Mouse (Mus musculus): ENCODE measurements around the gene Zeb2. TPM values are rescaled to one million over a fixed set of nuclear protein-coding genes. Genes with fewer than 3 reads are reported as not detected.

The Zeb2 gene
- polyA plus RNA-seq, 1 experiment, result 3.2 TPM

DNA sequence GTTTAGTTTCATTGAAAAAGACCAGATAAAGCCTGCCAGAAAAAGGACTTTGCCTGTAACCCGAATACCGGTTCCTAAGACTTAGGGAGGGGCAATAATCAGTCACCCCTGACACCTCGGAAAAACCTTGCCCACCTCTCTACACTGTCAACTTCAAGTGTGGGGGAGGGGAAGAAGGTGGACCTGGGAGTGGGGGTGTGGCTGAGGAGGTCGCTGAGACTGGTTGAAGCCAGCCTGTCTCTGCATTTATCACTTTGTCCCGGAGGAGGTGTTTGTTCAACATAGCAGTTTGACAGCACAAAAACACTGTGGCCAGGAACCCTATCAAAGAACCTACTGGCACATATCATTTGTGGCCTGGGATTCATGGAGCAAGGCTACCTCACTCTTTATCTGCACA lies 19.2 kb downstream of the Zeb2 start:
- Histone ChIP-seq H3K4me1 (ENCODE audit: control insufficient read depth, insufficient read depth, low read length) (peaks cover 2% of the 10 kb centered on the region), H3K36me3 (ENCODE audit: control insufficient read depth, insufficient read depth, low read length) (no peaks in the 10 kb centered on the region), H3K27ac (ENCODE audit: control insufficient read depth, insufficient read depth, low read depth, low read length) (no peak overlapping the region), H3K27me3 (ENCODE audit: control insufficient read depth, insufficient read depth, low read length) (no peaks in the 10 kb centered on the region), H3K4me3 (ENCODE audit: control insufficient read depth, low read depth, low read length) (no peak overlapping the region)
- TF ChIP-seq CTCF (IDR thresholded peaks at IDR 0.05; ENCODE audit: control insufficient read depth, insufficient read depth, insufficient replicate concordance, low read depth, low read length) (no peak), POLR2A (IDR thresholded peaks at IDR 0.05; ENCODE audit: control insufficient read depth, low read depth, low read length) (no peak)

DNA sequence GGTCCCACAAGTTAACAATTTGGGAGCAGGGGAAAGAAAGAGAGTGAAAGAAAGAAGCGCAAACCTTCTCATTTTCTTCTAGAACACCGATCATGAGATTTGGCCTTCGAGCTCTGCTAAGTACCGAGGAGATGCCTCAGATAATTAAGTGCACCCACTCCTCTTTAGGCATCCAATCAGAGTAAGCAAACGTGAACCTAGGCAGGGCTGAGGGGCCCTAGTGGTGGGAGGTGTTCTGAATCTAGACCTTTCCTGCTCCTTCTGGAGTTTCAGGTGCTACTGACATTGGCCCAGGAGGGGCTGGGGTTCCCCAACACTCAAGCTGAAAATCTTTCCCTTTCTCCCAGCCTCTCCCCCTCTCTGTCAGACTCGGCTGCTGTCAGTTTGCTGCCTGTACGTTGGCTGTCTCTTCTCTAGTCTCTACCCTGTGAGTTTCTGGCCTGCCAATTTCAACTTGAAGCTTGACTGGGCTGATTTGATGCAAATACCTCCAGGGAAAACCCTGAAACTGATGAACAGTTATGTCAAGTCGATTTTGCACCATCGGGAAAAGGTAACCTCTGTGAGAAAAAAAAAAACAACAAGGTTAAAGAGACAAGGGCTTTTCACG lies 20.5 kb downstream of the Zeb2 start:
- H3K4me3 ChIP-seq (ENCODE audit: control insufficient read depth, low read depth, low read length), result no peak overlapping the region
- H3K36me3 ChIP-seq (ENCODE audit: control insufficient read depth, insufficient read depth, low read length), result no peaks in the 10 kb centered on the region
- H3K27ac ChIP-seq (ENCODE audit: control insufficient read depth, insufficient read depth, low read depth, low read length), result no peak overlapping the region
- no peak for TF ChIP-seq CTCF (IDR thresholded peaks at IDR 0.05; ENCODE audit: control insufficient read depth, insufficient read depth, insufficient replicate concordance, low read depth, low read length)
- no peak for TF ChIP-seq POLR2A (IDR thresholded peaks at IDR 0.05; ENCODE audit: control insufficient read depth, low read depth, low read length)
- no peaks in the 10 kb centered on the region for H3K27me3 ChIP-seq (ENCODE audit: control insufficient read depth, insufficient read depth, low read length)
- H3K4me1 ChIP-seq (ENCODE audit: control insufficient read depth, insufficient read depth, low read length), result peaks cover 2% of the 10 kb centered on the region

DNA sequence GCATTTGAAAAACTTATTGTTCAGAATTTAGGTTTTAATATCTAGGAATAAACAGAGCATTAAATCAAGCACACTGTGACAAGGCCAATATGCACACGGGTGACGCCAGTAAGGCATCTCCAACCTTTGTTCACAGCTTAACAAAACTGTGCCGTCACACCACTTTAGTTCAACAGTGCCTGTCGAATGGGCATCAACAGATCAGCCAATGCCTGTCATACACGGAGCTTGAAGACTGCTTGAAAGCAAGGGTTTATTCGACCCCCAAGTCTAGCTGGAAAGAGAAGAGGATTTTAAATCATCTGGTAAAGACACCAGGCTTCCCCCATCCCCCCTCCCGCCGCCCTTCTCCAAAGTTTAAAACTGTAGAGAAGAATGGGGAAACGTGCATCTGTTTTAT lies 21.4 kb downstream of the Zeb2 start:
- H3K4me3 ChIP-seq (ENCODE audit: control insufficient read depth, low read depth, low read length), result no peak overlapping the region
- TF ChIP-seq CTCF (IDR thresholded peaks at IDR 0.05; ENCODE audit: control insufficient read depth, insufficient read depth, insufficient replicate concordance, low read depth, low read length) (no peak), POLR2A (IDR thresholded peaks at IDR 0.05; ENCODE audit: control insufficient read depth, low read depth, low read length) (no peak)
- no peaks in the 10 kb centered on the region for H3K36me3 ChIP-seq (ENCODE audit: control insufficient read depth, insufficient read depth, low read length)
- peaks cover 5% of the 10 kb centered on the region for H3K4me1 ChIP-seq (ENCODE audit: control insufficient read depth, insufficient read depth, low read length)
- no peak overlapping the region for H3K27ac ChIP-seq (ENCODE audit: control insufficient read depth, insufficient read depth, low read depth, low read length)
- no peaks in the 10 kb centered on the region for H3K27me3 ChIP-seq (ENCODE audit: control insufficient read depth, insufficient read depth, low read length)

DNA sequence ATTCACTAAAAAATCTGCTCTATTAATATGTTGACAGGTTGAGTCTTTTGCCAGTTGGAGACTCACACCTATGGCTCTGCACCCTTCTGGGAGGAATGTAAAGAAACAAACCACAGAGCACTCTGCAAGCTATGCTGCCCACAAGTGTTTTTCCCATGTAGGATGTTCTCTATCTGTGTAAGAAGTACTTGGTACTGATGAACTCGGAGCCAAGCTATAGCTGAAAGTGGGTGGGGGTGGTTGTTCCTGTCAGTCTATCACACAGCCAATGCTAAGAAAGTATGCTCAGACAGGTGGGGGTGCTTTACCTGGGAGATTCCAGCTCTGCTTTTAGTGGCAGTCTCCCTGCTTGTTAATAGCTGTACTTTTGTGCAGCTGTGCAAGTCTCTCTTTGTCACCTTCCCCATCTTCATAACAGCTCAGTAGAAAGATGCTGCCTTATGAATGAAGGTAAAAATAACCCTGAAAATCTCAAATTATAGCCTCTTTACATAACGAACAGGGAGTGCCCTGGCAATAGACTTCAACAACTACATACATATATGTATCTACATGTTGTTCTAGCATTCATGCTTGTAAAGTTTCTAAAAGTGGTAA lies 22.7 kb downstream of the Zeb2 start:
- Histone ChIP-seq H3K27me3 (ENCODE audit: control insufficient read depth, insufficient read depth, low read length) (no peaks in the 10 kb centered on the region), H3K4me3 (ENCODE audit: control insufficient read depth, low read depth, low read length) (no peak overlapping the region), H3K36me3 (ENCODE audit: control insufficient read depth, insufficient read depth, low read length) (no peaks in the 10 kb centered on the region), H3K27ac (ENCODE audit: control insufficient read depth, insufficient read depth, low read depth, low read length) (no peak overlapping the region), H3K4me1 (ENCODE audit: control insufficient read depth, insufficient read depth, low read length) (peaks cover 5% of the 10 kb centered on the region)
- no peak for TF ChIP-seq POLR2A (IDR thresholded peaks at IDR 0.05; ENCODE audit: control insufficient read depth, low read depth, low read length)
- no peak for TF ChIP-seq CTCF (IDR thresholded peaks at IDR 0.05; ENCODE audit: control insufficient read depth, insufficient read depth, insufficient replicate concordance, low read depth, low read length)

DNA sequence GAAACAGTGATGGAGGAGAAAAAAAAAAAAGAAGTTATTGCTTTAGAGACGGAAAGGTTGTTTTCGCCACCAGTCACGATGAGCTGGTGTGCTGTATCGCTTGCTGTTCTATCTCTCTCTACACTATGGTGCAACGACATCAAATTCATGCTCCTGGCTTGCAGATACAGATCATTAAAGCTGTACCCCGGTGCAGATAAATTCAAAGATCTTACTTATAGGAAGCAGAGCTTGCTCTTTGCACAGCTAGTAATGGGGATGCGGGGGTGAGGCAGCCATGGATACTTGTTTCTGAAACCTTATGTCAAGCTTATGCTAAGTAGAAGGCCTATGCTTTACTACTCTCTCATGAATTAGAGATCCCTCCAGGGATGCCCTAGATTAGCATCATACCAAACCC lies 23.7 kb downstream of the Zeb2 start:
- Histone ChIP-seq H3K27ac (ENCODE audit: control insufficient read depth, insufficient read depth, low read depth, low read length) (no peak overlapping the region), H3K36me3 (ENCODE audit: control insufficient read depth, insufficient read depth, low read length) (no peaks in the 10 kb centered on the region), H3K4me3 (ENCODE audit: control insufficient read depth, low read depth, low read length) (no peak overlapping the region), H3K27me3 (ENCODE audit: control insufficient read depth, insufficient read depth, low read length) (no peaks in the 10 kb centered on the region), H3K4me1 (ENCODE audit: control insufficient read depth, insufficient read depth, low read length) (peaks cover 5% of the 10 kb centered on the region)
- TF ChIP-seq POLR2A (IDR thresholded peaks at IDR 0.05; ENCODE audit: control insufficient read depth, low read depth, low read length) (no peak), CTCF (IDR thresholded peaks at IDR 0.05; ENCODE audit: control insufficient read depth, insufficient read depth, insufficient replicate concordance, low read depth, low read length) (no peak)

DNA sequence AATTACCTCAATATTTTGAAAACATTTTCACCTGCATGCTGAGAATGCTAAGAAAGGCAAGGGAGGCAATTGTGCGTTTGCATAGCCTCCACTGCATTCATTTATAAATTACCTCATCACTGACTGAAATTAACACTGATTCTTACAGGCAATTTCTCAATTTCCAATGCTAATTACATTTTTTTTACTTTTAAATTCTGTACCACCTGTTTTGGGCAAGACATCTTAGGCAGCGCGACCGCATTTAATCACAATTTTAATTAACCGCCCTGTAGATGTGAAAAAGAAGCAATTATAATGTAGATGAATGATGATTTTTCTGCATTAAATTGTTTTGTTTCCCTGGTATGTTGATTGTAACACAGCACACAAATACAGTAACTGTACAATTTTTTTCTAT lies 24.5 kb downstream of the Zeb2 start:
- no peak overlapping the region for H3K27ac ChIP-seq (ENCODE audit: control insufficient read depth, insufficient read depth, low read depth, low read length)

DNA sequence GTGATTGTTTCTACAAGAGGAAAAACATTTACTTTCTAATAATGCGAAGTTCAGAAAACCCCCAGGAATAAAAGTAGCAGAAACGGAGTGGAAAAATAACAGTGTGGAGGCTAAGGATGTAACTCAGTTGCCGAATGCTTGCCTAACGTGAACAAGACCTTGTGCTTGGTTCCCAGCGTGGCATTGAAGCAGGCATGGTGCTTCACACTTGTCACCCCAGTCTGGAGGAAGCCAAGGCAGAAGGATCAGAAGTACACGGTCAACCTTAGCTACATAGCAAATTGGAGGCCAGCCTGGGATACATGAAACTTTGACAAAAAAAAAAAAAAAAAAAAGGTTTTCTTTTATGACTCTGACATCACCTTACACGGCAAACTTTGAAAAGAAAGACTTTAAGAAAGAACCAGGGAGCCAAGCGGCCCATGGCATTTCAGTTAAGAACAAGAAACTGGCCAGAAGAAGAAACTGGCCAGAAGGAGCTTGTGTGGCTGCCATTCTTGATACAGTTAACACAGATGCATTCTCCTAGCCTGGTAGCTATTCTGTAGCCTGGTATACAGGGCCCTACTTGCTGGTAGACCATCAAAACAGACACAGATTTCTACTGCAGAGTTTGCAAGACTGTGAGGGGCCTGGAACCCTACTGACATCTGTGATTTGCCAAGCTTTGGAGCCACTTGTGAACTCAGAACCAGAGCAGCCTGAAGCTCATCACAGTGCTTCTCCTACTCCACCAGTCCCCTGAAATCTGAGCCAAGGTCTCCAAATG lies 26.5 kb downstream of the Zeb2 start:
- H3K4me3 ChIP-seq (ENCODE audit: control insufficient read depth, low read depth, low read length), result no peak overlapping the region
- TF ChIP-seq POLR2A (IDR thresholded peaks at IDR 0.05; ENCODE audit: control insufficient read depth, low read depth, low read length), result no peak
- no peak for TF ChIP-seq CTCF (IDR thresholded peaks at IDR 0.05; ENCODE audit: control insufficient read depth, insufficient read depth, insufficient replicate concordance, low read depth, low read length)
- no peaks in the 10 kb centered on the region for H3K36me3 ChIP-seq (ENCODE audit: control insufficient read depth, insufficient read depth, low read length)
- no peak overlapping the region for H3K27ac ChIP-seq (ENCODE audit: control insufficient read depth, insufficient read depth, low read depth, low read length)
- H3K27me3 ChIP-seq (ENCODE audit: control insufficient read depth, insufficient read depth, low read length), result no peaks in the 10 kb centered on the region
- peaks cover 3% of the 10 kb centered on the region for H3K4me1 ChIP-seq (ENCODE audit: control insufficient read depth, insufficient read depth, low read length)

More for the DNA sequence above, 24.5 kb downstream of the Zeb2 start:
- Histone ChIP-seq H3K36me3 (ENCODE audit: control insufficient read depth, insufficient read depth, low read length) (no peaks in the 10 kb centered on the region), H3K4me1 (ENCODE audit: control insufficient read depth, insufficient read depth, low read length) (peaks cover 3% of the 10 kb centered on the region), H3K27me3 (ENCODE audit: control insufficient read depth, insufficient read depth, low read length) (no peaks in the 10 kb centered on the region), H3K4me3 (ENCODE audit: control insufficient read depth, low read depth, low read length) (no peak overlapping the region)
- TF ChIP-seq CTCF (IDR thresholded peaks at IDR 0.05; ENCODE audit: control insufficient read depth, insufficient read depth, insufficient replicate concordance, low read depth, low read length), result no peak
- no peak for TF ChIP-seq POLR2A (IDR thresholded peaks at IDR 0.05; ENCODE audit: control insufficient read depth, low read depth, low read length)

Measured in testis, adult 2 months (tissue).